Mouse (Mus musculus) neural tube, embryonic 13.5 days (tissue): Measurements from ENCODE around the gene Rgmb. TPM values are rescaled to one million over a fixed set of nuclear protein-coding genes. Genes with fewer than 3 reads are reported as not detected.

Experiments used
- ATAC-seq: fragments of 200-750 bp; cut with Nextera tagmentation; 2 replicates; pipeline ENCODE4 v1.8.0; 2017; ENCODE audit warnings: low read depth, mild to moderate bottlenecking, moderate TSS enrichment, moderate library complexity
- H3K27ac ChIP-seq: fragments of 300-500 bp; sonication (generic); replicated peaks from 2 replicates; pipeline ENCODE4 v1.5.1; 2015; ENCODE audit warnings: moderate library complexity, mild to moderate bottlenecking, inconsistent platforms
- H3K27me3 ChIP-seq: fragments of 300-500 bp; sonication (generic); 2 replicates; pipeline ENCODE4 v1.6.1; 2015; ENCODE audit warnings: mild to moderate bottlenecking, inconsistent platforms
- H3K36me3 ChIP-seq: fragments of 300-500 bp; sonication (generic); 2 replicates; pipeline ENCODE4 v1.6.1; 2015; ENCODE audit warnings: mild to moderate bottlenecking, inconsistent platforms
- H3K4me1 ChIP-seq: fragments of 300-500 bp; sonication (generic); replicated peaks from 2 replicates; pipeline ENCODE4 v1.6.1; 2015; ENCODE audit warnings: inconsistent platforms
- H3K4me2 ChIP-seq: fragments of 300-500 bp; sonication (generic); 2 replicates; pipeline ENCODE4 v1.6.1; 2015; ENCODE audit warnings: inconsistent platforms, mild to moderate bottlenecking, moderate library complexity
- H3K4me3 ChIP-seq: fragments of 300-500 bp; sonication (generic); 2 replicates; pipeline ENCODE4 v1.5.1; 2015; ENCODE audit warnings: mild to moderate bottlenecking, inconsistent platforms
- H3K9ac ChIP-seq: fragments of 300-500 bp; sonication (generic); 2 replicates; pipeline ENCODE4 v1.6.1; 2015; ENCODE audit warnings: moderate library complexity, mild to moderate bottlenecking, inconsistent platforms
- H3K9me3 ChIP-seq: fragments of 300-500 bp; sonication (generic); 2 replicates; pipeline ENCODE4 v1.6.1; 2016; ENCODE audit warnings: inconsistent platforms
- WGBS: fragments of 180-500 bp; shearing (Covaris S2); methylation state at CpG from one replicate; pipeline ENCODE4 v1.1.7; 2015; 5-methylcytosine and 5-hydroxymethylcytosine counted together
- polyA plus RNA-seq: library from polyadenylated mRNA; unstranded; fragments of >200 nt; fragmentation: Nextera tagmentation; extraction: Ambion mirVana; gene quantifications from 2 replicates; pipeline ENCODE4 v1.2.1, GENCODE M21; 2015

Gene Rgmb
- polyA plus RNA-seq, 1 experiment from 2014 or later = 88.9 TPM

DNA sequence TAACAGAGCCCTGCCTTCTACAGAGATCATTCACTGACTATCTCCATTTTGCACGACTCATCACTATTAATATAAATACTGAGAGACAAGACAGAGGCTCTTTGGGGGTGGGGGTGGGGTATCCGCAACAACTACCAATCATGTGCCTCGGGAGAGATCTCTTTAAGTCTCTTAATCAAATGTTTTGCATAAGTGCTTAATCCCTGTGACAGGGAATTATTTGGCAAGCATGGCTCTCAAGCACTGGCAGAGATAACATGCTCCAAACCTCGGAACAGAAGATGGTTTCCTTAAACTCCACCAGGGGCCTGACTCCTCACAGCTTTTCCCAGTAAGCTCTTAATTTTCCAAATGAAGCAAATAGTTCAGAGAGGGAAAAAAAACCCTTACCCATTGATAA is 22.8 kb downstream of the Rgmb start:
- no peaks in the 10 kb centered on the region for H3K27me3 ChIP-seq
- no peak overlapping the region for H3K4me2 ChIP-seq
- H3K9ac ChIP-seq = 0 out of 2 replicates have a peak overlapping the region, but pooled peaks have one; percentile 32
- H3K36me3 ChIP-seq = peaks cover 25% of the 10 kb centered on the region
- peaks cover 70% of the 10 kb centered on the region for H3K4me1 ChIP-seq
- H3K9me3 ChIP-seq = no peaks in the 10 kb centered on the region
- ATAC-seq = no peak
- no peak overlapping the region for H3K4me3 ChIP-seq
- 51% methylated on average over 4 of the region's 4 CpGs for WGBS
- no peak overlapping the region for H3K27ac ChIP-seq

DNA sequence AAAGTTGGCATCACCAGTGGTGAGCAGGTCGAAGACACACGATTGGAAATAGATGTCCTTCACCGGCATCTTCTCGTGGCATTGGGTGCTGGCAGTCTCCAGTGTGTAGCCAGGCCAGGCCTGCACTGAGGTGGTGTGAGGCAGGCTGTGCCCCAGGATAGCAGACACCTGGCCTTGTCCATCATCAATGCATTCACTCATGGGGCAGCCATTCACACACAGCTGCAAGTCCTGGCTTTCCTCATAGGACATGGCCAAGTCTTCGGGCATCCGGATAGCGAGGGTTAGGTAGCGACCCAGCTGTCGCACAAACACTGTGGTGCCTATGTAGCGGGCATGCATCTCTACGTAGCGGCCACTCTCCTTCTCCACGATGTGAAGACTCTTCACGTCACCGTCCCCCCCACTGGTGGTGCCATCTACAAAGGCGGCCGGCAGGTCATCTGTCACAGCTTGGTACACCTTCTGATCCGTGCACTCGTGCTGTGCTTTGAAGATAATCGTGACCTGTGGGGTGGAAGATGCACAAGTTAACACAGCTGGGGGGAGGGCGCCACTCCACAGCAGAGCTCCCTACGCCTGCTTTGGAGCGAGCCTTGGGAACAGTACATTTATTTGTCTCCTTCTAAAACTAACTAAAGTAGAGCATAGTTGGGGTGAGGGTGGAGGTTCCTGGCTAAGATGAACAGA is 23.4 kb downstream of the Rgmb start:
- ATAC-seq = peak; percentile 12; the same call in 1 of the 2 replicates
- WGBS = 85% methylated on average over 23 of the region's 23 CpGs

DNA sequence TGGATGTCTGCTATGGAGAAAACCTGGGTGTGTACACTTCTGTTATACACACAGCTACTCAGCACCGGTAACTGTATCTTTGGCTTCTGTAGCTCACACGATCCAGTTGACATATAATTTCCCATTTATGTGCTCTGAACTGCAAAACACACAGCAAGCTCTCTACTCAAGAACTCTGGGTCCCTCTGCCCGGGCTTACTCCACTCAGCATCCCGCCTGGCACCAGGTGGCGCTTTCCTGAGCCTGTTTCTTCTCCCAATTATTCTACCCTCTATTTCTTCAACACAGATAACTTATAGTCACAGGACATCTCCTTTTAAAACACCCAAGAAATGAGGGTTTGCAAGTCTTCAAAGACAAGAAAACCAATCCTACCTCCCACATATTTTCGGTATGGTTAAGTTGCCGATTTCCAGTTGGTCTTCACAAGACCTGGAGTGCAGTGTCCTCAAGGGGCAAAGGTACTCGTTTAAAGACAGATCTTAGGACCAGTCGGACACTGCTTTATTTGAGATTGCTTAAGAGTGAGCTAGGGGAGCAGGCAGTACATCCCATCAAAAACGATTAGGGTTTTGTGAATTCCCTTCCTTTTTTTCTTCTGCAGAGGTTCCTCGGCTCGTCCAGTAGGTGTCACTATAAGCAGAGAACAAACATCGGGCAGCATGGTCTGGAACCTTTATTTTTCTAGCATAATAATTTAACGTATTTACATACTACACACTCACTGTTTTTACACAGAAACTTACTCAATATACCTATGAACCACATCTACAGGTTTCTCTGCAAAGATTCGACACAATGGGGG is 26.6 kb downstream of the Rgmb start:
- 50% methylated on average over 15 of the region's 15 CpGs for WGBS
- peak; percentile 38 for ATAC-seq

More for the DNA sequence above, 23.4 kb downstream of the Rgmb start:
- Histone ChIP-seq H3K4me1 (peaks cover 64% of the 10 kb centered on the region), H3K4me3 (no peak overlapping the region), H3K27ac (no peak overlapping the region), H3K9ac (no peak overlapping the region), H3K36me3 (peaks cover 20% of the 10 kb centered on the region), H3K9me3 (no peaks in the 10 kb centered on the region), H3K27me3 (no peaks in the 10 kb centered on the region), H3K4me2 (no peak overlapping the region)

DNA sequence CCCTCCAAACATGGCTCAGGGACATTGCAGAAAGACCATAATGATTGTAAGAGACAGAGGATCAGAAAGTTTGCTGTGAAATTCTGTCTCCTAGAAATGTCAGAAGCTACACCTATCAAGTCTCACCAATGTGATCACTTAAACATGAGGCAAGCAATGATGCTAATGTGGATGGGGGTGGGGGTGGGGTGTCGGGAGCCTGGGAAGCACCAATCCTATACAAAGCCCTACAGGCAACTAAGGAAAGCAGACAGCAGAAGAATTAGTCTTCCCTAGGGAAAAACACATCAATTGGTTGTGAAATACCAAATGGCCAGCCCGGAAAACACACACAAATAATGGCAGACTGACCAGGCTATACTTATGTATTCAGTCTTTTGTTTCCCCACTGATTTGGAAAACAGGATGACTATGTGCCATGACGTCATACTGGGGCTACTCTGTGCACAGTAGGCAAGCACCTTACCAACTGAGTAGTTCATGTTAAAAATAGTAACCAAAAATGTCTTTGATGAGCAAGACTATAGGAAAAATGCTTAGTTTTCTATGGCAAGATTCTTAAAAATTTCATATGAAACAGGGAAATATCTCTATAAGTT is 31.5 kb downstream of the Rgmb start:
- Histone ChIP-seq H3K36me3 (no peaks in the 10 kb centered on the region), H3K4me3 (no peak overlapping the region), H3K27me3 (no peaks in the 10 kb centered on the region), H3K9me3 (no peaks in the 10 kb centered on the region), H3K4me1 (no peaks in the 10 kb centered on the region), H3K27ac (no peak overlapping the region), H3K4me2 (no peak overlapping the region), H3K9ac (no peak overlapping the region)
- 23% methylated on average over 3 of the region's 3 CpGs for WGBS
- no peak for ATAC-seq

More for the DNA sequence above, 26.6 kb downstream of the Rgmb start:
- no peak overlapping the region for H3K27ac ChIP-seq
- H3K36me3 ChIP-seq = peaks cover 20% of the 10 kb centered on the region
- peaks cover 32% of the 10 kb centered on the region for H3K4me1 ChIP-seq
- H3K4me3 ChIP-seq = no peak overlapping the region
- no peak overlapping the region for H3K9ac ChIP-seq
- no peaks in the 10 kb centered on the region for H3K9me3 ChIP-seq
- H3K27me3 ChIP-seq = no peaks in the 10 kb centered on the region
- H3K4me2 ChIP-seq = no peak overlapping the region

DNA sequence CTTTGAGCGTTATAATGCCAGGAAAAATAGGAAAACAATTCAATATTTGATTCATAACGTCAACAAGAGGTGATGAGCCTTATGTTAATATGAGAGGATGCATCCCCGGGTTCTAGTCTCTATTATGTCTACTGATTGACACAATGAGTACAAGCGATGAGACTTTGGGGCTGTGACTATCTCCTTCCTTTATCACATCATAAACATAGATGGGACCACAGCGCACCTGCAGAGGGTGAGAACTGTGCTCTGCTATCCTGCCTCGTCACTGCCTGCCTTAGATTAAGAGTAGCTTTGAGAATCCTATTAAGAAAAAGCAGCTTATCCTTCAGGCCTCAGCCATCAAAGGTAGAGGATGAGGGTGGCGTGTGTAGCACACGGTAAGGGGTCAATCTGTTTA is 40.1 kb downstream of the Rgmb start:
- Histone ChIP-seq H3K9me3 (no peaks in the 10 kb centered on the region), H3K9ac (no peak overlapping the region), H3K4me3 (no peak overlapping the region), H3K27ac (no peak overlapping the region), H3K36me3 (no peaks in the 10 kb centered on the region), H3K27me3 (no peaks in the 10 kb centered on the region), H3K4me2 (no peak overlapping the region), H3K4me1 (no peaks in the 10 kb centered on the region)
- ATAC-seq = no peak
- 90% methylated on average over 8 of the region's 8 CpGs for WGBS

DNA sequence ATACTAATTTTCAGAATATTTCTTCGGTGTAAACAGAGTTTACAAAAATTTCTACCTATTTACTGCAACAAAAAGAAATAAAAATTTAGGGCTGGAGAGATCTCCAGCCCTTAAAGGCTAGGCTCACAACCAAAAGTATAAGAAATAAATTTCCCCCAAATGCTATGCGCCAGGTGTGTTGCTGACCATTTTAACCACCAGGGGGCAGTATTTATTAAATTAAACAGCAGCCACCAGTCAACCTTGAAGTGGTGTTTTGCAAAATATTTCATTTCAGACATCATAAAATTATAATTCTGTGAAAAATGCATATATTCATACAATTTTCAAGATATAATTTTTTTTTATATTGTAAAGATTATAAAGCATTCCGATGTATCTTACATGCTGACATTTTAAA is 43.8 kb downstream of the Rgmb start:
- no peaks in the 10 kb centered on the region for H3K27me3 ChIP-seq
- no peak overlapping the region for H3K27ac ChIP-seq
- H3K4me2 ChIP-seq = no peak overlapping the region
- no peaks in the 10 kb centered on the region for H3K9me3 ChIP-seq
- H3K4me1 ChIP-seq = no peaks in the 10 kb centered on the region
- H3K36me3 ChIP-seq = no peaks in the 10 kb centered on the region
- H3K4me3 ChIP-seq = no peak overlapping the region
- WGBS = 27% methylated on average over 3 of the region's 3 CpGs
- H3K9ac ChIP-seq = no peak overlapping the region
- ATAC-seq = no peak

DNA sequence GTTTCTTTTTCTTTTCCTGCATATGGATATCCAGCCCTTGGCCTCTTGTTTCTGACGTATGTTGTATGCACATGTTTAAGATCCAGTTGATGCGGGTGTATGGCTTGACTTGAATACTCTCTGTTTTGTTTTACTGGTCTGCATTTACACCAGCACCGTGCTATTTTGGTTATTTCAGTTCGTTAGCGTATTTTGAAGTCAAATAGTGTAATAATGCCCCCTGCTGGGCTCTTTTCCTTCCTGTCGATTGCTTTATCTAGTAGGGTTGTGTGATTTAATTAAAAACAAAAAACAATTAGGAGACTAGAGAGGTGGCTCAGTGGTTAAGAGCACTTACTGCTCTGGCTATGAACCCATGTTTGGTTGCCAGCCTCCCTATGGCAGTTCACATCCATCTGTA is 52.9 kb downstream of the Rgmb start:
- WGBS = 84% methylated on average over 6 of the region's 6 CpGs
- Histone ChIP-seq H3K27me3 (no peaks in the 10 kb centered on the region), H3K4me1 (no peaks in the 10 kb centered on the region), H3K36me3 (no peaks in the 10 kb centered on the region), H3K9ac (no peak overlapping the region), H3K27ac (no peak overlapping the region), H3K9me3 (no peaks in the 10 kb centered on the region), H3K4me2 (no peak overlapping the region), H3K4me3 (no peak overlapping the region)
- no peak for ATAC-seq

DNA sequence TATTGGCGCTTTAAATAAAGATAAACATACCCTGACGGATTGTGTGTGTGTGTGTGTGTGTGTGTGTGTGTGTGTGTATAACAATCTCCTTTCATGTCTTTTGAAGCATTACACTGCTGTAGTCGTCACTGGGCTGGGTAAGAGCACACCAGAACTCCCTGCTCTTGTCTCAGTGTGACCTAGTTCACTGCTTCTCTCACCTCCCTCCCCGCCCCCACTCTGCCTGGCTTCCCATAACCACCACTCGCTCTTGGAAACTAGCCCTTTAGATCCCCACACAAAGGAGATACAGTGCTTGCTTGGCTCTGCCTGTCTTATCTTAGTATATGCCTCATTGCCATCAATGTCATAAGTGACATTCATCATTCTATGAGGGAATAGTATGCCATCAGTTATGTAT is 54.5 kb downstream of the Rgmb start:
- H3K4me1 ChIP-seq = no peaks in the 10 kb centered on the region
- ATAC-seq = no peak
- H3K9ac ChIP-seq = no peak overlapping the region
- H3K4me3 ChIP-seq = no peak overlapping the region
- H3K36me3 ChIP-seq = peaks cover 2% of the 10 kb centered on the region; the same call in 1 of the 2 replicates
- H3K27ac ChIP-seq = no peak overlapping the region
- 73% methylated on average over 5 of the region's 5 CpGs for WGBS
- no peaks in the 10 kb centered on the region for H3K9me3 ChIP-seq
- H3K27me3 ChIP-seq = no peaks in the 10 kb centered on the region
- no peak overlapping the region for H3K4me2 ChIP-seq

DNA sequence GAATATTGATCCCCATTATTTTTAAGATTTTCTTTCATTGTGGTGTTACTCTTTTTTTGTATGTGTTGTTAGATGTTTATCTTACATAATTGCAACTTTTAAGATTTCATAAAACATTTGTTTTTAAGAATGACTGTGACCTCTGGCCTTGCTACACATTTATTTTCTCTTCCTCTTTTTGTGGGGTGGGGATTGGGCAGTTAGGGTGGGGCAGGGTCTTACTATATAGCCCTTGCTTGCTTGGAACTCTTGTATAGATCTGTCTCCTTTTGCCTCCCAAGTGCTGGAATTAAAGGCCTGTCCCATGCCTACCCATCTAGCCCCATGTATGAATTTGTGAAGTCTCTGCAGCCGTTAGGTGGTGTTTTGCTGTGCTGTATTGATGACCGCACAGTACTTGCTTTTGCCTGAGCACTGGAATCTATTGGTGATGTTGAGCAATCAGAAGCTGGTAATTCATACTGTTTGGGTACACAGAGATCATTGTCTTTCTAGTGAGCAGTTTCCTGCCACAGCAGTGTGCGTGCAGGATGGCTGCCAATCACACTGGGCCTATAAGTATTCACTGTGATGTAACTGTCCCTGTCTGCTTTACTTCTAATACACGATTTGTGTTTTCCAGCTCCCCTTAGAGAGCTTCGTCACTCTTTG is 56.1 kb downstream of the Rgmb start:
- Histone ChIP-seq H3K4me3 (no peak overlapping the region), H3K27me3 (no peaks in the 10 kb centered on the region), H3K27ac (no peak overlapping the region), H3K4me1 (no peaks in the 10 kb centered on the region), H3K9me3 (no peaks in the 10 kb centered on the region), H3K4me2 (no peak overlapping the region), H3K36me3 (peaks cover 19% of the 10 kb centered on the region), H3K9ac (no peak overlapping the region)
- ATAC-seq = no peak
- WGBS = 84% methylated on average over 5 of the region's 5 CpGs

DNA sequence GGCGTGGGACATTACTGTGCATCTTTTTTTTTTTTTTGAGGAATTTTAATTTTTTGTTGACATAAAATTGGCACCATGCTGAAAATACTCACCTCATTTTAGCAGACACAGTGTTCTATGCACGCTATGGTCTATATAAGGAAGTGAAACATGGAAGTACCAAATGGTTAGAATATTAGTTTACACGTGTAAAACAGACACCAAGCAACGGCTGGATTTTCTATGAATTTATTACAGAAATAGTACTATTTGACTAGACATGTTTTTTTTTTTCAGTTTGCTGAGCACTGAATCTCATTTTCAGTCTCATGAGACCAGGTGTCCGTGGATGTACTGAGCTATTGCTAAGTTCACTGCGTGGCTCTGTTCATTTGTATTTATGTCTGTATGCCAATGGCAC is 56.9 kb downstream of the Rgmb start:
- Histone ChIP-seq H3K27ac (no peak overlapping the region), H3K9ac (no peak overlapping the region), H3K9me3 (no peaks in the 10 kb centered on the region), H3K36me3 (peaks cover 26% of the 10 kb centered on the region), H3K27me3 (no peaks in the 10 kb centered on the region), H3K4me3 (no peak overlapping the region), H3K4me1 (no peaks in the 10 kb centered on the region), H3K4me2 (no peak overlapping the region)
- no peak for ATAC-seq
- 80% methylated on average over 6 of the region's 6 CpGs for WGBS

DNA sequence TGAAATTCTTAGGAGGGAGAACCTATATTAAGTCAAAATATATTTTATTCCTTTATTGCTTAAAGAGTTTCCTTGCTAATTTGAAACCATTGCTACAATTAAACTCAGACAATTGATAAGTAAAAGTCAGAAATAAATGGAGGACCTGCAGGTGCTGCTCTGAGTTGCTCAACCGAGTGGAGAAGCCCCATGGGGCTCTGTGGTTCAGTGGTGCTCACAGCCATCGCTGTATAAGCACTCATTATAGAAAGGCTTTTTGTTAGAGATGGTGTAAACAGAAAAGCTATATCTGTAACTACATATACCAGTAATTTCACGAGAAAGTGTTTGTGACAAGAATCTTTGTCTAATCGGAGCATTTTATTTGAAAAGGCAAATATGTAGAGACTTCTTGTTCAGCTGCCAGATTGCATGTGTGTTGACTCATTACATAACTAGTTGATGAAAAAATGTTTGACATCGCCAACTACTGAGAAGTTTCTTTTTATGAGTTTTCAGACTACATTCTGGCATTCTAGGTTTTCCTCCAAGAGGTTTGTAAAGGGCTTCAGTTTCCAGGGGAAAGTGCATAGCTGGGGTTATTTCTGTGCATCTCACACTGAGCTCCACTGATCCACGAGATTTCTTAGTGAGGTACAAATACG is 61.6 kb downstream of the Rgmb start:
- H3K9me3 ChIP-seq = no peaks in the 10 kb centered on the region
- ATAC-seq = no peak
- H3K9ac ChIP-seq = no peak overlapping the region
- no peaks in the 10 kb centered on the region for H3K27me3 ChIP-seq
- no peak overlapping the region for H3K4me3 ChIP-seq
- H3K4me1 ChIP-seq = no peaks in the 10 kb centered on the region
- peaks cover 65% of the 10 kb centered on the region for H3K36me3 ChIP-seq
- H3K4me2 ChIP-seq = no peak overlapping the region
- WGBS = 79% methylated on average over 7 of the region's 7 CpGs
- H3K27ac ChIP-seq = no peak overlapping the region
